Mouse (Mus musculus): ENCODE measurements around the gene Yaf2. TPM values are rescaled to one million over a fixed set of nuclear protein-coding genes. Genes with fewer than 3 reads are reported as not detected.
"Not testable (repeated sequence)": the region's sequence is repeated elsewhere in the genome, so short reads cannot be mapped to it uniquely, and the experiment has no call there.

Gene Yaf2
- polyA plus RNA-seq, 1 experiment from 2014 or later: 117 TPM

- H3K27me3 ChIP-seq (replicated peaks; ENCODE audit: control insufficient read depth, insufficient read depth, low read length): no peaks in the 10 kb centered on the region
- no peak overlapping the region for H3K4me3 ChIP-seq (replicated peaks; ENCODE audit: low read length)
Measured at GRCm38 (mm10) chr15:93251553-93252250, 85.0 kb downstream of the Yaf2 start.

GRCm38 (mm10) chr15:93243202-93243601 is 93.5 kb downstream of the Yaf2 start:
- WGBS: 36% methylated on average over 10 of the region's 10 CpGs
- Histone ChIP-seq H3K27ac (ENCODE audit: low read length) (no peak overlapping the region), H3K4me3 (replicated peaks; ENCODE audit: low read length) (no peak overlapping the region), H3K27me3 (replicated peaks; ENCODE audit: control insufficient read depth, insufficient read depth, low read length) (no peaks in the 10 kb centered on the region), H3K9me3 (ENCODE audit: control insufficient read depth, low read length) (no peaks in the 10 kb centered on the region), H3K36me3 (ENCODE audit: control insufficient read depth, insufficient read depth) (peaks cover 2% of the 10 kb centered on the region; the same call in 1 of the 2 replicates), H3K4me1 (replicated peaks; ENCODE audit: control insufficient read depth, insufficient read depth, low read length) (no peaks in the 10 kb centered on the region), H3K9ac (replicated peaks; ENCODE audit: low read depth, low read length) (no peak overlapping the region), H3K4me2 (ENCODE audit: low read length) (no peak overlapping the region)
- no peak for ATAC-seq

More at GRCm38 (mm10) chr15:93251553-93252250, 85.0 kb downstream of the Yaf2 start:
- ATAC-seq: no peak
- no peak overlapping the region for H3K4me2 ChIP-seq (ENCODE audit: low read length)
- no peaks in the 10 kb centered on the region for H3K4me1 ChIP-seq (replicated peaks; ENCODE audit: control insufficient read depth, insufficient read depth, low read length)
- no peak overlapping the region for H3K9ac ChIP-seq (replicated peaks; ENCODE audit: low read depth, low read length)
- H3K9me3 ChIP-seq (ENCODE audit: control insufficient read depth, low read length): 0 out of 2 replicates have a peak, but pooled peaks cover 3% of the 10 kb centered on the region
- peaks cover 4% of the 10 kb centered on the region; the same call in 1 of the 2 replicates for H3K36me3 ChIP-seq (ENCODE audit: control insufficient read depth, insufficient read depth)
- no peak overlapping the region for H3K27ac ChIP-seq (ENCODE audit: low read length)
- 76% methylated on average over 13 of the region's 13 CpGs for WGBS

GRCm38 (mm10) chr15:93236456-93236855 is 100.3 kb downstream of the Yaf2 start:
- H3K4me1 ChIP-seq (replicated peaks; ENCODE audit: control insufficient read depth, insufficient read depth, low read length); ATAC-seq; H3K36me3 ChIP-seq (ENCODE audit: control insufficient read depth, insufficient read depth): not testable (repeated sequence)

More at GRCm38 (mm10) chr15:93236456-93236855, 100.3 kb downstream of the Yaf2 start:
- H3K9me3 ChIP-seq (ENCODE audit: control insufficient read depth, low read length); H3K27ac ChIP-seq (ENCODE audit: low read length); H3K9ac ChIP-seq (replicated peaks; ENCODE audit: low read depth, low read length); H3K4me3 ChIP-seq (replicated peaks; ENCODE audit: low read length); H3K4me2 ChIP-seq (ENCODE audit: low read length); H3K27me3 ChIP-seq (replicated peaks; ENCODE audit: control insufficient read depth, insufficient read depth, low read length): not testable (repeated sequence)
- WGBS: 91% methylated on average over 10 of the region's 10 CpGs

Other genes starting within 250 kb of the Yaf2 start
- gene Gxylt1, start 61.8 kb downstream of the Yaf2 start, polyA plus RNA-seq (2015; fragmentation: Nextera tagmentation; extraction: Ambion mirVana): 10.6 and 11.6 TPM in 2 replicates
- gene Zcrb1, start 61.4 kb upstream of the Yaf2 start, polyA plus RNA-seq (2015; fragmentation: Nextera tagmentation; extraction: Ambion mirVana): 155 and 158 TPM in 2 replicates
- 49.5 and 51.0 TPM in 2 replicates for gene Pphln1, start 61.4 kb upstream of the Yaf2 start, polyA plus RNA-seq (2015; fragmentation: Nextera tagmentation; extraction: Ambion mirVana)